Mouse (Mus musculus): ENCODE data around the gene Uap1.
A peak's percentile ranks its signal among the peaks of the same experiment; 100 is the strongest.

The Uap1 gene

DNA sequence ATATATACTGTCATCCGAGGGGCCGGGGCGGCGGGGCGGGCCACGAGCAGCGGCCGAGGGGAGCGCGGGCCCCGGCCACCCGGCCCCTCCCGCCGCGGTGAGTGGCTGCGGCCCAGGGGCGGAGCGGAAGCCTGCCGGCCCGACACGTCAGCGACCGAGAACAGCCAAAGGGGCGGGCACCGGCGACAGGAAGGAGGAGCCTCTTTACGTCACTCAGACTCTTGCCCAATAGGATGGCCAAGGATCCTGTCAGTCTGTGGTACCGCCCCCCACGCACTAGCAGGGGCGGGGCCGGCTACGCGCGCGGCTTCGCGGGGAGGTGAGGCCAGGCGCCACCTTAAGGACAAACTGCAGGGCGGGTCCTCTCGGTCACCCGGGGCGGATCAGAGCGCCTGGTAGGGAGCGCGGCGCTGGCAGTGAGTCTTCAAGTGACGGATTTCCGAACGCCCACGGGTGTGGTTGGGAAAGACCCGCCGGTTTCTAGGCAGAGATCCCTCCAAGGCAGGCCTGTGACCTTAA, at the start of gene Uap1:
Gene Uap1 (minus strand): TSS at position 144 of the 519 bp plus-strand sequence.
- peak; percentile 99 for DNase-seq

GRCm38 (mm10) chr1:170223276-170223675, 48.5 kb upstream of the Uap1 start:
- DNase-seq, result no peak

DNA sequence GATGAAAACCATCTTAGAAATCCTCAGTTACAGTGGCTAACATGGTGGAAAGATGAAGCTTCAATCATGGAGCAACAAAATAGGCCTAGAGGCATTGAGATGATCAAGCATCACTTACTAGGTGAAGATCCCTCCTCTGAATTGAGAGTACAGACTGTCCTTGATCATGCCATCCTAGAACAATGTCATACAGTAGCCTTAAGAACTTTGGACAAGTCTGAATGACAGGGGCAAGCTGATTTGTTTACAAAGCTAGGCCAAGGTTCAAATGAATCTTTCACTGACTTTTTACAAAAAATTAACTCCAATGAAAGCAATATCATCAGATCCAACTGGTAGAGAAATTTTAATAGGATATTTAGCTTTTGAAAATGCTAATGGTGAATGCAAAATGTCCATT, 45.6 kb upstream of the Uap1 start:
- DNase-seq, result no peak

- peak; percentile 41 for DNase-seq
Measured at GRCm38 (mm10) chr1:170218091-170218884, 43.5 kb upstream of the Uap1 start.

DNA sequence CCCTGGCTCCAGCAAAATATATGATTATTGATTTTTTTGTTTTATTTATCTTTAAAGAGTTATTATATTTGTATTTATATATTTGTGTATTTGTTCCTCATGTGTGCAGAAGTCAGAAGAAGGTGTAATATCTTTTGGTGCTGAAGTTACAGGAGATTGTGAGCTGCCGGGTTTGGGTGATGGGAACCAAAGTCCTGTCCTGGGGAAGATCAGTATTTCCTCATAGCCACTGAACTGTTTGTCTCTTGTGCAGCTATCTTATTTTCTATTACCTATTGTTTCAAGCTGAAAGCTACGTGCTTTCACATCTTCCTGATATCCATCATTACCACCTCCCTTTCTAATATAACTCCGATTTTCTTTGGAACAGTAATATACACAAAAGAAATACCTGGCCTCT, 40.8 kb upstream of the Uap1 start:
- no peak for DNase-seq

DNA sequence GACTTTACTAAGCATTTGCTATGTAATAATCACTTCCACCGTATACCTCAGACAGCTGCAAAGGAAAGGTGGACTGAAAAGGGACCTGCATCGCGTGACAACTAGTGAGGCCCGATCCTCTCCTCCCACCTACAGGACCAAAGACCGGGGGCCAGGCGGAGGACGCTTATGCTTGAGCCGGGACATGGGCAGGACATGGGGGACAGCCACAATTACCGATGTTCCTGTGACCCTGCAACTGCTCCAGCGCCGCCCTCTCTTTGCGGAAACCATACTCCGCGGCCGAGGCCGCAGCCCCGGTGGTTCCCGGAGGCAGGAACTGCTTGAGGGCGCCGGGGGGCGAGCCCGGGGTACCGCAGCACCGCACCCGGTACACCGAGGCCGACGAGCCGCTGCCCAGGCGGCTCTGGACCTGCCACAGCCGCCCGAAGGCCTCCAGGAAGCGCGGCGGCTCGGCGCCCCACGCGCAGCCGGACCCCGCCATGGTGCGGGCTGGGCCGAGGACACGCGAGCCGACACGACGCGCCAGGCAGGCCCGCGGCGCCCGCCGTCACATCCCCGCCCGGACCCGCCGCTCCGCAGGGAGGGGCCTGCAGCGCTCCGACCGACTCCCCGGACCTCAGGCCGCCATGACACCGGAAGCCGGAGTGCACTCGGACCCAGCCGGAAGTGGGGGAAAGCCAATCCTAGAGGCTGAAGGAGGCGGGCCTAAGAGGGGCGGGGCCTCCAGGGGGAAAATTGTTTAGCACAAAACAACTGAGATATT, 40.2 kb upstream of the Uap1 start, which contains the start of gene Uhmk1:
Gene Uhmk1 (minus strand): TSS at position 641 of the 766 bp plus-strand sequence.
- peak; percentile 92 for DNase-seq

DNA sequence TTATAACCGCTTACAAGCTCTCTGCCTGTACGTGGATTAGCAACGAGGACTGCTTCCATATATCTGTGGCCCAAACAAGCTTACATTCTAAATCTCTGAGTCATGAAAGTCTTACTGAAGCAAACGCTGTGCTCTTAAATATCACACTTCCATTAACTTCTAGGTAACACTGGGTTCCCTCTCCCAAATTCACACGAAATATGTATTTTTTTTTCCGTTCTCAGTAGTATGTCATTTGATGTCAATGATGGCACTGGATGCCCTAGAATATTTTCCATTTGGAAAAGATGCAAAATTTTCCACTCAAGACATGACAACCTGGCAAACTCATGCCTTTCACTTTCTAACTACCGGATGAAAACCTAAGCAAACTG, 39.6 kb upstream of the Uap1 start:
- no peak for DNase-seq

DNA sequence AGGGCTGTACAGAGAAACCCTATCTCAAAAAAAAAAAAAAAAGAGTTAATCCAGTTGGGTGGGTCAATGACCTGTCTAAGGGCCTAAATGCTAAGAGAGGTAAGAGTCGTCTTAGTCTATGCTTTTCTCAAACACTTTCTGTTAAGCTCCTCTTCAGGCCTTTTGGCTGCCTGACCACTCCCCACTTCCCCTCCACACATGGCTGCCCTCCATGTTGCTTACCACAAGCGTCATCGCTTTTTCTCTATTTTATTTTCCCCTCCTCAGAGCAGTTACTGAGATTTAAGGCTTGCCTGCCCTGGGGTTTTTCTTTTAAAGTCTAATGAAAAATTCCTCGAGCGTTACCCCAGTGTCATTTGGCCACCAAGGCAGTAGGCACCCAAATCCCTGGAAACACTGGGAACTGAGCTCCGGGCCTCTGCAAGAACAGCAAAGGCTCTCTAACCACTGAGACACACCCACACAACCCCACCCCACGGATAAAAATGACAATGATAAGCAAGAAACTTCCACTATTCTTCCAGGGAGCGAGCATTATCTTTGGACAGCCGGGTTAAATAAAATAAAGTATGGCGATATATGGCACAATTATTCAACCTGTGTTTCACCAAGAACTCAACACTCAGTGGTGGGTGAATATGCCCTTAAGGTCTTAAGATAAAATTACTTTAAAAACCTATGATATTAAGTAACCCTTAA, 38.6 kb upstream of the Uap1 start:
- DNase-seq, result no peak

DNA sequence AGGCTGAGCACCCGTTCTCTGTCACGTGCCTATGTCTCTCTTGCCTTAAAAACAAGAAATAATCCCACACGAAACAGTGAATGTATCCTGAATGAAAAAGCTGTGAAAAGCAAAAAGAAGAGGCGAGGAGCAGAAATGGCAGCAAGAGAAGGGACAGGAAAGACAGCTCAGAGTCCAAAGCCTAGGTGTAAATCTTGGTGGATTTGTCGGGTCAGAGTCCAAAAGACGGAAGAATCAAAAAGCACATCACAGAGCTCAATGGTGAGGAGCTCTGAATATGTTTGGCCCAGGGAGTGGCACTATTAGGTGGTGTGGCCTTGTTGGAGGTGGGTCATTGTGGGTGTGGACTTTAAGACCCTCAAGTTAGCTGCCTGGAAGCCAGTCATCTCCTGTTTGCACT, 31.6 kb upstream of the Uap1 start:
- no peak for DNase-seq

DNA sequence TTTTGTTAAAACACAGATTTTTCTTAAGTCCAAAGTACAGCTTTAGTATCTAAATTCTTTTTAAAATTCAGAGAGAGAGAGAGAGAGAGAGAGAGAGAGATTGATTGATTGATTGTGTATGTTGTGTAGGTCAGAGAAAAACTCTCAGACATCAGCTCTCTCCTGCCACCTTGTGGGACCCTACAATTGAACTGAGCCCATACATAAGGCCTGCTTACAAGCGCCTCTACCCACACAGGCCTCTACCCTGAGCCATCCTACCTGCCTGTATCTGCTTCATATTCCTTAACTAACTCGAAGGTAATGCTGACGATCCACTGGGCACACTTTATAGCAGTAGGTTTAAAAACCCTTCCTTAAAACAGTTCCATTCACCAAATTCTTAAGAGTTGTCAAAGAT, 25.6 kb upstream of the Uap1 start:
- peak; percentile 33 for DNase-seq

GRCm38 (mm10) chr1:170196211-170196610, 21.5 kb upstream of the Uap1 start:
- DNase-seq, result no peak

GRCm38 (mm10) chr1:170191925-170192324, 17.2 kb upstream of the Uap1 start:
- no peak for DNase-seq

DNA sequence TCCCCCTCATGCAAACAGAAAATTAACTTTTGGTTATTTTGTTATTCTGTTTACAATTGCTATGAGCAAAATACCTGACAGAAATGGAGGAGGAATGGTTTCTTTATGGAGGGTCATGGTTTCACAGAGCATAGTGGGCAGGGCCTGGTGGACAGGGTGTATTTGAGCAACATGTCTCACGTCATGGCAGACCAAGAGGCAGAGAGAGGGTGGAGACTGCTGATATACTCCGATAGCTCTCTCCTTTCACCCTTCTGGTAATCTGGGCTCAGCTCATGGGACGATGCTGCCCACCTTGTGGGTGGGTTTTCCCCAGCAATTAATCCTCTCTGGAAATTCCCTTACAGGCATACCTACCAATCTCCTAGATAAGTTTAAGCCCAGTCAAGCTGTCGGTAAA, 15.5 kb upstream of the Uap1 start:
- no peak for DNase-seq

DNA sequence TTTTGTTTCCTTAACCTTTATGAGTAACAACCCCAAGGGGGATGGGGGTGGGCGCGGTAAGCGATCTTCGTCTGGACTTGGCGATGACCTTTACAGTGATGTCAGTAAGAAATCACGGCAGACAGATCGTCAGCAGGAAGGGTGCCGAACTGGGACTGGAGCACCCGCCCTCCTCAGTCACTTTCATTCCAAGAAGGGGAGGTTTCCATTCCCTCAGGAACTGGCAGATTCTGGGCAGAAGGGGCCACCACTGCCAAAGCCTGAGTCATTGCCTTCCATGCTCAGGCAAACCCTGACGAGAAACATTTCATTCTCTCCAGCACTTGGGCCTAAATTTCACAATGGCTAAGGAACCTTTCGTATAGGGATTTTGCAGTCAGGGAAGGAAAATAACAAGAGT, 13.8 kb upstream of the Uap1 start:
- no peak for DNase-seq

DNA sequence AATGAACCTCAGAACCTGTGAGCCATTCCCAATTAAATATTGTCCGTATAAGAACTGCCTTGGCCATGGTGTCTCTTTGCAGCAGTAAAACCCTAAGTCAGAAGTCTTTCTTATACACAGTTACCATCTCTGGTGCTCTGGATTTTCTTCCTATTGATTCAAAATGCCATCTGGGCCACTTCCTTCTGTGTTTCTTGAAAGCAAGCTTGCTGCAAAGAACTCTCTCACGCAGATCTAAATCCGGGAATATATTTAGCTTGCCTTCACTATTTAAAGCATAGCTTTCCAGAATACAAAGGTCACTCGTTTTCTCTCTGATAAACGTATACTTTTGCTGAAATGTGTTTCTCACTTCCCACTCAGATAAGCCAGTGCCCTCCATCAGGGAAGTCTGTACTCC, 11.8 kb upstream of the Uap1 start:
- DNase-seq, result no peak

DNA sequence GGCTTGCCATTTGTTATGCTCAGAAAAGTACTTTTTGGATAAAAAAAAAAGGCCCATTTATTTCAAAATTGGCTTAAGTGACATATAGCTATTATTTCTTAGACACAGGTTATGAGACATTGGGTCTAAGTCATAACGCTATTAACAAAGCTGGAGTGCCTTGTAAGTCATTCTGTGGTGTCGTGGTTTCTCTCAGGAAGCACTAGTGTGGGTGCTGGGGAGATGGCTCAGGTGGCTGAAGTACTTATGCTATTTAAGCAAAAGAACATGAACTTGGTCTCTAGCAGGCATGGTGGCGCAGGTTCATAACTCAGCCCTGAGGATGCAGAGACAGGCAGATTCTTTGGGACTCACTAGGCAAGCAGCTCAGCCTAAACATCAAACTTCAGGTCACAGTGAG, 10.4 kb upstream of the Uap1 start:
- no peak for DNase-seq

DNA sequence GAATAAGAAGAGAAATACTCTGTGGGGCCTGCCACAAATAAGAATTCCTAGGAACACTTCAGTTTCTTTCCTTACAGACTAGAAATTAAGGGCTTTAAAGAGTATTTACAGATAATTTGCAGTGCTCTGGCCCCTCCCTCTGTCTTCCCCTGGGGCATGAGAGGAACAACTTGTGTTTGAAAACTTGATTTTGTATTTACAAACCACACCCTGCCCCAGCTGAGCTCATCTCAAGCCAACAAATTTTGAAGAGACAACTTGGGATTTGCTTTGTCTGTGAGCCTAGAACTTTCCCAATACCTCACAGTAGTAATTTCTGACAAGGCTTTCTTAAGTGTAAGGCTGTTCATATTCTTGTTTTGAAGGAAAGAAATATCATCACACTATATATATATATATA, 7.9 kb upstream of the Uap1 start:
- DNase-seq, result no peak

GRCm38 (mm10) chr1:170176661-170177239, 2.0 kb upstream of the Uap1 start:
- DNase-seq, result no peak

DNA sequence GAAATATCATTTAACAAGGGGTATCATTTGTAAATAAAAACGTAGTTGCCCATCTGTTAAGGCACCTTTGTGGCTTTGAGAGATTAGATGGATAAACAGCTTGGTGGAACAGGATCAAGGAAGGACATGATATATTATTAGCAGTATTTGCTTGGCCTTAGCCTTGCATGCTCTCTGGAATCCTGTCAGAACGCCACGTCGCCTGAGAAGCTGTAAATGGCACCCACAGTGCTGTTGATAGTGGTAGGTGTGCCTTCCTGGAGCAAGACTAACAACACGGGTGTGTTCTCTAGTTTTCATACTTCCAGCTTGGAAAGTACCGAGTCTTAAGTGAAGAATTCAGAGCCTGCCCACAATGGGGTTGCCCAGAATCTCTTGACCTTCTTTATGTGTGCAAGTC, 1.1 kb upstream of the Uap1 start:
- DNase-seq, result no peak

DNA sequence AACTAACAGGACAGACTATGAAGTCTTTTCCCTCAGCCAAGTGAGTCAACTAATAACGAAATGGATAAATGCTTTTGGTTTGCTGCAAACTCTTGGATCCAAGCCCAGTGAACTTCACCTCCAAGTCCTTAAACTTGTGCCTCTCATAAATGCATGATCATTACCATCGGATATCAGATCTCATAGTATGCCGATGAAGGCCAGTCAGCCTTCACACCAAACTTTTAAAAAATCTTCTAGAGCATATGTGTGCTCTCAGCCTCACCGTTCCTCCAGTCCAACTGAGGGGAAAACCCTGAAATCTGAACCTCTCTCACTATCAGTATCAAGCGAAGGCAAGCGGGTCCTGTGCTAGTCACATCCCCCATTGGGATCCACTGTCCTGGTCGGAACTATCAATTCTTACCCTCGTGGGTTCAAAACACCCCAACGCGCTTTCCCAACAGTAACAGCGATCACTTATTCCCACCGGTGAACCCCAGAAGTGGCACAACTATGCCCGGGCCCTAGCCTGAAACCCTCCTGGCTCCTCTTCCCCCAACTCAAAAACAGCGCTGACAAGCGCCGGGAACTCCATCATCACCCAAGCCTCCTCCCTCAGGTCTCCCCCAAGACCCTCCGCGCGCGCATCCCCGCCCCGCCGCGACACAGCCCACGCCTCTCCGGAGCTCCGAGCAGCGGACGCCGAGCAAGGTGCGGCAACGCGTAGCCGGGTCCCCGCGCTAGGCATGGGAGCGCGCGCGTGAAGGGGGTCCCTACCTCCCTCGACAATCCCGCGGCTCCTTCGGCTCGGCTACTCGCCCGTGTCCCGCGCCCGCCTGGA, 555 bp downstream of the Uap1 start:
- DNase-seq, result peak; percentile 83

- DNase-seq, result no peak
Measured at GRCm38 (mm10) chr1:170167781-170168180, 7.0 kb downstream of the Uap1 start.

GRCm38 (mm10) chr1:170164913-170165312, 9.8 kb downstream of the Uap1 start:
- DNase-seq, result no peak
